Mouse (Mus musculus) spleen, adult 12 weeks (tissue): Measurements from ENCODE around the gene Cblb.

ENCODE experiments used
- DNase-seq: peaks from one replicate; pipeline ENCODE4 v3.0.0; 2022; ENCODE audit warnings: low spot score

The Cblb gene

DNA sequence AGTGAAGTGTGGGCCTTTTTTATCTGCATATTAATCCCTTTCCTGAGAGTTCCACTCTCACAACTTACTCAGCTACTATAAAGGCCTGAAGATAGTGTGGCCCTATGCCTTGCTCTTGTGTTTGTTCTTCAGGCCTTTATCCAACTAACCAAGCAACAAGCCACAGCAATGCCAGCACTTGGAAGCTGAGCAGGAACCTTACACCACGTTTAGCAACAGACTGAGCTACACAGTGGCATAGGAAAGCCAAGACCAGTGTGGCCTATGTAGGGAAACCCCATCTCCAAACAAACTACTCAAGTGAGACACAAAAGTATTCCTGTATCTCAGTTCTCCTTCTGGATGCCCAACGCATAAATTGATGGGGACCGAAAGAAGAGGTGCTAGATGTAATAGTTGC, 163.8 kb downstream of the Cblb start:
- no peak for DNase-seq

DNA sequence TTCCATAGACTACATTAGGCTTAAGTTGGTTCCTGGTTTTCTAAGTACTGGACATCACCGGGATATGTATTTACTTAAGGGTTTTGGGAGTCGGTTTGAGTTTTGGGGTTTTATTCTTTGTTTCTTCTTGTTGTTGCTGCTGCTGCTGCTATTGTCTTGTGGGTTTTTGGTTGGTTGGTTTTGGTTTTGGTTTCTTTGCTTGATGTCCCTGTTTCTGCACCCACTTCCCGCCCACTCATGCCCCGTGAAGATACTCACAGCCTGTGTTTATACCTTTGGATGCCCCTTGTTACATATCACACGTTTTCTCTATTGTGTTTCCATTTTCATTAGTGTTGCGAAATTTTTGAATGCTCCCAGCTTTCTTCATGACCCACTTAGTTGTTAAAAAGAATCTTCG, 169.1 kb downstream of the Cblb start:
- no peak for DNase-seq

DNA sequence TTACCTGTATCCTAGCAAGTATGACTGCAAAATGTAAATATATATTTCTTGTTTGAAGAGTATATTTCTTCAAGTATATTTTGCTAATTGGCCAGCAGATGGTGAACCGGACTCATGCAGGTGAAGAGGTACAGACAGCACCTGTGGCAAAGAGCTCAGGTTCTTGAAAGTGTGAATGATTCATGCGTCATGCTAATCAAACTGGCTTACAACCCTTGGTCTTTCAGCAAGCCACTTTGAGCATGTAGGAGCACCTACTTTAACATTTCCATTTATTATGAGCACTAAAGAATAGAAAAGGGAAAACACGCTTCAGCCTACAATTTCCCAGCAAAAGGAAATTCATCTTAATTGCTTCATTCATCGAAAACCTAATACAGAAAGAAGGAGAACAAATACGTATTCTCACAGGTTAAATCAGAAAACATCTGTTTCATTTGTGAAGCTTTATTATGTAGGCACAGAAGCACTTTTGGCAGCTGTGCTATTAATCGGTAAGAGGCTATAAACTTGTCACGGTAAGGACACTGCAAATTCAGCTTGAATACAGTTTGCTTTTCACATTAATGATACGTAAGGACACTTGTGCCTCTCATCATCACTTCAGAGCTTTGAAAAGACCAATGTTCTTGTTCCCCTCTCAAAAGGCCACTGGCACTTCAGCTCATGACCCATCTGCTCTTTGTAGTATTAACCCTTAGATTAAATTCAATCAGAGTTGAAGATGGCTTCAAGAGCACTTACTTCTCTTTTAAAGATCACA, 180.0 kb downstream of the Cblb start:
- DNase-seq: no peak

DNA sequence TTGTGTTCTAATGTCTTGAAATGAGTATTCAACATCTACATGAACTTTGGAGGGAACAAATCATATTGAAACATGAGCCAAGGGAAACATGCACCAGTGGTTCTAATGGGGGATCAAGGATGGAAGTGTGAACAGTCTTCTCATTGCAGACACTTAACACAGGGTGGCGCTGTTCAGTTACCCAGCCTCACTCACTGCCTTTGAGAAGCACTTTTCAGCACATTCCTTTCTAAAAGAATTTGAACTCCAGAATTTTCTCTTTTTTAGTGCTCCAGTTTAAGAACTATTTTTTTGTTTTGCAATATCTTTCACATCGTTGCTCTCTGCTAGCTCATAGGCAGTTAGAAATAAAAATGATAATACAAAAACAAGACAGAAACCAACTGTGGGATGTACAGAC, 188.0 kb downstream of the Cblb start:
- no peak for DNase-seq

DNA sequence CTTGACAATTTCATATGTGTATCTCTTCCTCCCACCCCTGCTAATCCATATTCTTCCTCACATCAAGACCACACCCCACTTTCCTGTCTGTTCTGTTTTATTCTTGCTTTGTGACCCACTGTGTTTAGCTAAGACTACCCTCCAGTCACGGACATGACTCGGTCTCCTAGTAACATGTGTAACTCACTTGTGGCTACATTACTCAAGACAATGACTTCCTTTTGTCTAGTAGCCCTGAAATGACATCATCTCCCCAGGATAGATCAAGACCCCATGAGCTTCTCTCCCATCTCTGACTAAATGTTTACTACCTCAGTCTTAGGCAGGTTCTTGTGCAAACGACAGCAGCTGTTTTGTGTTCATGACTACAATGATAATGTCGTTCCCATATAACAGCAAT, 191.9 kb downstream of the Cblb start:
- no peak for DNase-seq

DNA sequence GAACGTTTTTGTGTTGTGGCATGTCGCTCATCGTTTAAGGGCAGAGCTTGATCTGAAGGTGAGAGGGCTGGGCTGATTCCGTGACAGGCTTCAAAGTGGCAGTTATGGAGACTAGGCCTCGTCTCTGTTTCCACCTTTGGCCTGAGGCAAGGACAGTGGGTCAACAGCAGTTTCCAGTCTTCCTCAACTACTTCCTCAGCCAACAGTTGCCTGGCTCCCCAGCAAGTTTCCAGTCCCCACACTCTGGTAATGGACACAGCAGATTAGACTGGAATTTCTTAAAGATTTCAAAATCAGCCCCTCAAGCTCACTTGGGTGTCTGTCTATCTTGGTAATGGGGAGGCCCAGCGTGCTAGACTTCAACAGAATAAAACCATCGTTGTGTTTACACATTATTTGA, 198.4 kb downstream of the Cblb start:
- DNase-seq: no peak

DNA sequence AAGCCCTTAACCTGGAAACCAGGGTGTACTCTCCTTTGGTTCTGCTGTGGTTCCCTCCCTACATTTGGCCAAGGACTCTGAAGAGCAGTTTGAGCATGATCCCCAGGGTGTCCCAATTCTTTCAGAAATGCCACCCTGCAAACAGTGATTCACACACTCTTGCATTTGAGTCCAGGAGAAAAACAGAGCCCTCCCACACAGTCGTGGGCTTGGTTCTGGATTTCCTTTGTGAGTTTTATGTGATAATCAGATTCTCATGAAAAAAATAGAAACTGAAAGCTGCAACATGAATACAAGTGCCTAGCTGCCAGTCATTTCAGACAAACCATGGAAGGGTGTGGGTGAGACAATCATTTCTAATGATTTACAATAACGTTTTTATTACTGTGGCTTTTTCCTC, 198.9 kb downstream of the Cblb start:
- DNase-seq: no peak

DNA sequence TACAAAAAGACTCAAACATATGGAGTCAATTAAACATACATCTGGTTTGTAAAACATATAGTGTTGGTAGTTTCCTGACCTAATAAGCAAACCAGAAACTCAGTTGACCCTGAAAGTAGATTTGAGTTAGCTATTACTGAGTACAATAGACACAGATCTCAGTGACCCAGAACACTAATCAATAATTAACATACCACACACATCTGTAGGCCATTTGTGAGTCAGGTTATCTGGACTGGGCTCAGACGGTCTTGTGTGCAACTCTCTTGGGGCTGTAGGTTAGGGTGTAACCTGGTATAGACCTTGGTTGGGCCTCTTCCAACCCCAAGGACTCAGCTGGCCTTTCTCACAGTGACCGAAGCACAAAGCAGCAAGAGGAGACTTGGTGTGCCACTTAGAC, 211.1 kb downstream of the Cblb start:
- no peak for DNase-seq

DNA sequence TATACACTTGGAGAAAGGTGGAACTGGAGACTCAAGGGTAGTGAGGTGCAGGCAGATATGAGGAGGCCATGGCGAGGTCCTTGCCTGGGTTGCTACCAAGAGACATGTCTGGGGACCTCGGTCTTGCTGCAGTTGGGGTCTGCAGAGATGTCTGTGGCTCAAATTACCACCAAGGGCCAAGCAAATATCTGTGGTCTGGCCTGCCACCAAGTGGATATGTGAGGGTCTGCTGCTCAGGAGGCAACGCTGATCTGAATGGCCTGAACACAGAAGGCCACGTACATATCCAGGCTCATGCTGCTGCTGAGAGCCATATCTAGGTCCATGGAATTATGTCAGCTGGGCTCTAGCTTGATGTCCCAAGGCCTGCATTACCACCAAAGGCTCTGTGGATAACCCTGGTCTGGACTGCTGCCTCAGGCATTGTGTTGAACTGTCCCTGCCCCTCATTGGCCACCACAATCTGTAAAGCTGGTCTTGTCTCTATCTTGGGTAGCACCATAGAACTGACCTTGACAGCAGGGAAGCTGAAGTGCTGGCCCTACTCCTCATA, 212.5 kb downstream of the Cblb start:
- no peak for DNase-seq

DNA sequence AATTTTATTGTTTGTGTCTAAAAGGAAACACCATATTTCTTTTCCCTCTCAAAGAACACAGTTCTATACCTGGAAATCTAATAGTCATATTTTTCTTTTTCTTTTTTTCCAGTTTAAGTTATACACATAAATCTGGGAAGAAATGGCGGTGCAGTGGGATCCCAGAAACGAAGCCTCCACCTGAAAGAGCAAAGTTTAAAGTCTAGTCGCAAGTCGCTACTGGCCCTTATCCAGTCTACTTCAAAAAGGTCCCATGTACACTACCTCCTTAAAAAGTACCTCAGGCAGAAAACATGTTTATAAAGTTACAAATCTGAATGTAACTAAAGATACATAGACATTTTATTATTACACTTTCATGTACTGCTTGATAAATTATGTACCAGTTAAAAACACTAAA, 219.2 kb downstream of the Cblb start:
- no peak for DNase-seq

DNA sequence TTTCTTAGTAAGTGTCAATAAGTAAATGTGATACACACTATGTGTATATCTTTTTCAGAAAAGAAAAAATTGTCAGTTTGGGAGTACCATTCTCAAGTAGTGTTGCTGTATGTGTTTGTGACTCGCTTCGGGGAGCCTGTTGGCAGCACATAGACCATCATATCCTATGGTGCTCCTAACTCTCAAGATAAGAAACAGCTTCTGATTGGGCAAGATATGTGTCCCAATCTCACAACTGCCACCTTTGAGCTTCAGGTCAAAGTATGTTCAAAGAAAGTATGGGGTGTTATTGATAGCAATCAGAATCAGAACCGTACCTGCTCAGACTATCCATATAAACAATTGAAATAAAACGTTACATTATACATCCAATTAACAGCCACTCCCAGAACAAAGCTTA, 219.9 kb downstream of the Cblb start:
- DNase-seq: no peak
